Mouse (Mus musculus) urinary bladder, adult 2 months (tissue): ENCODE measurements around the gene Phf19. TPM values are rescaled to one million over a fixed set of nuclear protein-coding genes. Genes with fewer than 3 reads are reported as not detected.

Source experiments
- DNase-seq: peaks from one replicate; pipeline ENCODE4 v3.0.0; 2022; ENCODE audit warnings: low spot score
- polyA plus RNA-seq: library from polyadenylated mRNA; depleted of rRNA; stranded (reverse); fragments of >200 nt; gene quantifications from 2 replicates; pipeline ENCODE4 v1.2.3, GENCODE M21; 2012; rRNA removed

Phf19 gene
- polyA plus RNA-seq: 4.5 and 4.7 TPM in 2 replicates

GRCm38 (mm10) chr2:34913218-34914068 is at the start of gene Phf19:
Gene Phf19 (minus strand): TSS chr2:34914026.
- peak; percentile 41 for DNase-seq

GRCm38 (mm10) chr2:34963371-34963956 is 49.6 kb upstream of the Phf19 start:
- no peak for DNase-seq

- DNase-seq: no peak
These were observed 49.1 kb upstream of the Phf19 start for GRCm38 (mm10) chr2:34962893-34963292.

GRCm38 (mm10) chr2:34962211-34962610 is 48.4 kb upstream of the Phf19 start:
- DNase-seq: no peak

GRCm38 (mm10) chr2:34961481-34962036 is 47.7 kb upstream of the Phf19 start, which contains the start of gene Traf1:
Gene Traf1 (minus strand): TSS chr2:34961772.
- DNase-seq: peak; percentile 42

GRCm38 (mm10) chr2:34960966-34961365 is 47.1 kb upstream of the Phf19 start:
- DNase-seq: no peak

- no peak for DNase-seq
These were observed 46.6 kb upstream of the Phf19 start for GRCm38 (mm10) chr2:34960466-34960865.

GRCm38 (mm10) chr2:34958582-34958981 is 44.8 kb upstream of the Phf19 start:
- DNase-seq: no peak

GRCm38 (mm10) chr2:34958036-34958435 is 44.2 kb upstream of the Phf19 start:
- no peak for DNase-seq

- no peak for DNase-seq
These were observed 43.6 kb upstream of the Phf19 start for GRCm38 (mm10) chr2:34957405-34957804.

- DNase-seq: no peak
These were observed 43.1 kb upstream of the Phf19 start for GRCm38 (mm10) chr2:34956941-34957340.

- no peak for DNase-seq
These were observed 40.5 kb upstream of the Phf19 start for GRCm38 (mm10) chr2:34954344-34954743.

GRCm38 (mm10) chr2:34953547-34954116 is 39.8 kb upstream of the Phf19 start:
- DNase-seq: no peak

GRCm38 (mm10) chr2:34953018-34953417 is 39.2 kb upstream of the Phf19 start:
- DNase-seq: no peak

GRCm38 (mm10) chr2:34951469-34951868 is 37.6 kb upstream of the Phf19 start:
- no peak for DNase-seq

- no peak for DNase-seq
These were observed 34.8 kb upstream of the Phf19 start for GRCm38 (mm10) chr2:34948622-34949021.

- DNase-seq: no peak
These were observed 32.2 kb upstream of the Phf19 start for GRCm38 (mm10) chr2:34946046-34946445.

- no peak for DNase-seq
These were observed 31.8 kb upstream of the Phf19 start for GRCm38 (mm10) chr2:34945580-34945979.

- DNase-seq: no peak
These were observed 30.9 kb upstream of the Phf19 start for GRCm38 (mm10) chr2:34944761-34945160.

- DNase-seq: no peak
These were observed 29.8 kb upstream of the Phf19 start for GRCm38 (mm10) chr2:34943556-34944120.

- DNase-seq: no peak
These were observed 27.3 kb upstream of the Phf19 start for GRCm38 (mm10) chr2:34941061-34941675.

GRCm38 (mm10) chr2:34940246-34940645 is 26.4 kb upstream of the Phf19 start:
- DNase-seq: no peak
